Mouse (Mus musculus): ENCODE results near the gene Gm26897.
A peak's percentile ranks its signal among the peaks of the same experiment; 100 is the strongest.

Gene Gm26897

DNA sequence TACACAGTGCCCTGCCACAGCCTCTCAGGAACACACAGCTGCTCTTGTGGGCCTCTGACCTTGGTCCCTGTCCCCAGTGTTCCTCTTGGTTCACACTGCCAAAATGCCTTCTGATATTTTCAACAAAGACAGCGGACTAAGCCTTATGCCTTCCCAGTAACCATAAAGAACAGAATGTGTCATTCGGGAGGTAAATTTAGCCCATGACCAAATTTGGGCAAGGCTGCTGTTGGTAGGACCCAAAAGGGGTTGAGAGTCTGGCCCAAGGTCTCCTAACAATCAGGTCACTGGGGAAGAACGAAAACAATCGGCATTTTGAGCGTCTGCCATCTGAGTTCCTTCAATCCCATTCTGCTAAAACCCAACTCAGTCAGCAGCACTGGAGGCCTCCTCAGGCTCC, 15.9 kb downstream of the Gm26897 start:
- no peak for DNase-seq (ENCODE audit: low spot score in 2 of 2)

DNA sequence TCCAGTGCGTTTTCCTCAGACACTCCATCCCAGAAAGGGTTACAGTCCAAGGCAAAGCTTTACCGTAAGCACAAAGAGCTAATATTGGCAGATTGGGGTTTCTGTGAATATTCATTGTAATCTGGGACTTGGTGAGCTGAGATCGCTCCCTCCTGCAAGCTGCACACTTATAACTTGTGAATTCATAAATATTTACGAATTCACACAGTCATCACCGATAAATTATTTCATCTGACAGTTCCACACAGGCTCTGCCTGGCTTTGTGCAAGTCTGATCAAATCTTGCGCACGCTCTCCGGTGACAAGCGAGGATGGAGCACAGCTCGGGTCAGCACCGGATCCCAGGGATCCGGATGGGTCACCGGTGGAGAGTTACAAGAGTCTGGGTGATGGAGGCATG, 16.4 kb downstream of the Gm26897 start:
- no peak for DNase-seq (ENCODE audit: low spot score in 2 of 2)

- peak; percentile 62 to 78 for DNase-seq (ENCODE audit: low spot score in 2 of 2)
These were observed 20.9 kb downstream of the Gm26897 start for GRCm38 (mm10) chr5:111754484-111755139.

GRCm38 (mm10) chr5:111755330-111755729, 21.6 kb downstream of the Gm26897 start:
- no peak for DNase-seq (ENCODE audit: low spot score in 2 of 2)

GRCm38 (mm10) chr5:111760721-111761480, 27.2 kb downstream of the Gm26897 start:
- peak in 1 of 2 experiments; percentile 73 for DNase-seq (ENCODE audit: low spot score in 2 of 2)

DNA sequence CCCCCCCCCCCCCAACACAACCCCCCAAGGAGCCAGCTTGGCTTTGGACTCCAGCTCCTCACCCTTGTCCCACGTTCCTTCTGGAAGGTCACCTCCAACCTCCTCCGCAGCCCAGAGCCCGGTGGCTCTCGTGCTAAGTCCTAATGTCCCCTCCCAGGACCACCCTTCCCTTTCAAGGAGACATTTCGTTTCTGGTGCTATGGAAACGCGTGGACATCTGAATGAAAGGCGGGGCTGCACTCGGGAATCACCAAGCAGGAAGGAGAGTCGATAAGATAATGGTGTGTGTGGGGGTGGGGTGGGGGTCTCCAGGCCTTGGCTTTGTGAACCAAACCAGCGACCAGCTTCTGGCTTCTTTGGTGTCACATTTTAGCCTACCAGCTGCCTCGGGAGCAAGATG, 27.9 kb downstream of the Gm26897 start:
- DNase-seq (ENCODE audit: low spot score in 2 of 2): peak; percentile 59 to 65

DNA sequence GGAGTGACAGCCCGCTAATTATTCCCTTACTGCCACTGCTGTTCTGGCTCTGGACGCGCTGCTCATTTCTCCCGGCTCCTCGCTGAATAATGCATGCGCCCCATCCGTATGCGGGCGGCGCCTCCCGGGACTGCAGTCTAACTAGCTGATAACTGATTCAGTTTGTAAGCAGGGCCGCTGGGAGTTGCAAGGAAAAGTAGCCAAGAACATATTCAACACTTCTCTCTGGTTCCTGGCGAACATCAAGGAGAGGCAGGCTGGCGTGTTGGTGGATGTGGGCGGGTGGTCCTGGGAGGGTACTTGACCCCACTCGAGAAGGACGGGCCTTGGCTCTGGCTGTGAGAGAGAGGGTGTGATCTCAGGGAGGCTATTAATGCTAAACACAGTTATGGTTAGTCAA, 28.4 kb downstream of the Gm26897 start:
- peak; percentile 94 to 96 for DNase-seq (ENCODE audit: low spot score in 2 of 2)

- DNase-seq (ENCODE audit: low spot score in 2 of 2): no peak
These were observed 32.1 kb downstream of the Gm26897 start for GRCm38 (mm10) chr5:111765671-111766290.

DNA sequence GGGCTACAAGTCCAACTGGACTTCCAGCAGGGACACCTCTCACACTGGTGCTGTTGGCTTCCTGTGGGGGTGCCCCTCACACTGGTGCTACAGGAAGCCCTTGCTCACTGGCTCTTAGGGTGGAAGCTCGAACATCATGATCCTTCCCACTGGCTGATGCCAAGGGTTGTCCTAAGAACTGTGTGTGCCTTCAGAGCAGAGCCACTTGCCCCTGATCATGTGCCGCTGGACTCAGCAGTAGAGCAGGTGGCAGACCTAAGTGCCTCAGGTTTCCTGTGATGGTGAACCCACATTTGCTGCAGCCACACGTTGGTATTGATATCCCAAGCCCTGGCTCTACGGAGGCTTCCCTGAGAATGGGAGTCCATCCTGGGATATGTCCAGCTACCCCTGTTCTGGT, 33.0 kb downstream of the Gm26897 start:
- no peak for DNase-seq (ENCODE audit: low spot score in 2 of 2)

DNA sequence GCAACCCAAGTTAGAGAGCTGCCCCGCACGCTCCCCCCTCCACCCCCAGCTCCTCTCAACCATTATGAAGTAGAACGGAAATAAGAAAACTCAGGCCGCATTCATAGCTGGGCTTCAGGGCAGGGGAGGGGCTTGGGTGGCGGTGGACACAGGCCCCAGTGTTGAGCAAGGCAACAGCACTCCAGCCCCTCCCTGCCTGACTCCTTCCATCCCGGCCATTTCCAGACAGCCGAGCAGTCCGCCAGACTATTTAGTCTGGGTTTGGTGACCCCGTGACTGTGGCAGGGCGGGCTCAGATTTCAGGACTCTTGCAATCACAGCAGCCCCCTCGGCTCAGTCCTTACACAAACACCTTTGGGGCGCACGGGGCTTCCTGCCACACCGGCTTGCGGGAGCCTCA, 36.5 kb downstream of the Gm26897 start:
- DNase-seq (ENCODE audit: low spot score in 2 of 2): peak in 1 of 2 experiments; percentile 39

- no peak for DNase-seq (ENCODE audit: low spot score in 2 of 2)
These were observed 38.4 kb downstream of the Gm26897 start for GRCm38 (mm10) chr5:111772127-111772526.

DNA sequence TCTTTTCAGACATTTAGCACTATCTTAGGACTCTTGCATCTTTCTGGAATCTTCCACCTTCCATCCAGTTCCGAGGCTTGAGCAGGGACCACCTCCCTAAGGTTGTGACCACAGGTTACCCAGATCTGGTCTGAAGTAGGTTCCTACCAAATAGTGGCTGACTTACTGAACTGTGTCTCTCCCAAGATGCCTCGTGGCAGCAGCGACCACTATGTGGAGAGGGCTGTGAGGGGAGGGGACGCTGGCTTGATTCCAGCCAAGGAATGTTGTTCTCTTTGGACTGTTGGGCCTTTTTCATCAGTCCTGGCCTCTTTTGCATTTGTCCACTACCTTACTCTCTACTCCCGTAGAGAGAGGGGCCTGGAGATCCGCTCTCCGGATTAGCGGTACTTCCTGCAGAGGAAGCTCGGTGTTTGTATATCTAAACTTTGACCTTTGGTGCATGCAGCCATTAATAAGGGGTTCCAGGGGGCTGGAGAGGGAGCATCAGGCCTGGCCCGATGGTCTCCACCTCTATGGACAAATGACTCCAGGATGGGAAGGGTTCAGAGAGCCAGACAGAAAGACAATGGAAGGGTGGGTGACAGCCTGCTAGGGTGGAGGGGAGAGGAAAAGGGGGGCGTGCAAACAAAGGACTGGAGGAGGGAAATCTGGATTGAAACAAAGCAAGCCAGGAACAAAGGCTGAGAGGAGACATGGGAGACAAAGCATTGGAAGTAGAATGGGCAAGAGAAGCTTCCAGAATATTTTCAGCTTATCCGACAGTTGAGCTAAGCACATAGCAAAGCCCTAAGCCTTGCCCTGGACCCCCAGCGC, 39.1 kb downstream of the Gm26897 start:
- DNase-seq (ENCODE audit: low spot score in 2 of 2): no peak

DNA sequence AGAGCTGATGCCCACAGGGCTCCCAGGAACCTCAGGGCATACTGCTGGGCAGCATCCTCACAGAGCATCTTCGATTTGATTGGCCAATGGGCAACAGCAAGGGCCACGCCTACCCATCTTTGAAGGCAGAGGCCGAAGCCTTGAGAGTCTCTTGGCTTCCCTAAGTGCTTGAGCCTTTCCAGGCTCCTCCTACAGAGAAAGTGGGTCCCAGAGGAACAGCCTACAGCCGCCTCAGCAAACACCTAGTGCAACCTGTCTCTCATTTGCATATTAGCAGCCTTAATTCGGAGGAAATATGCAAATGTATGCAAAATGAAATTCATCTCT, 39.6 kb downstream of the Gm26897 start:
- no peak for DNase-seq (ENCODE audit: low spot score in 2 of 2)

DNA sequence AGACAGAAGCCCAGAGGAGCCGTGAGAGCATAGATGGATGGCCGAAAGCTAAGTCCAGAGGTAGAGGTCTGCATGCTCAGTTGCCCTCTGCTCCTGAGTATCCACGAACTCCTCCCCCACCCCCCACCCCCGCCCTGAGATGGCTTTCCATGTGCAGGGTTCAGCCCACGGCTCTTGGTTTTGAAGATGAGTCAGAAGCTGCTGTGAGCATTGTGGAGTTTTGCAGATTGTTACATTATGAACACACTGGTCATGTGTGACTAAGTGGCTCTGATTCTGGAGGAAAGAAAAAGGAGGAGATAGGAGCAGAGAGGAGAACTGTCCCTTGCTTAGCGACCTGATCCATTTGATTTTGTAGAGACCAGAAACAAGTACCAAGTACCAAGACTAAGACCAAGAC, 42.5 kb downstream of the Gm26897 start:
- no peak for DNase-seq (ENCODE audit: low spot score in 2 of 2)

GRCm38 (mm10) chr5:111778093-111778492, 44.4 kb downstream of the Gm26897 start:
- DNase-seq (ENCODE audit: low spot score in 2 of 2): no peak

GRCm38 (mm10) chr5:111779776-111780485, 46.2 kb downstream of the Gm26897 start:
- no peak for DNase-seq (ENCODE audit: low spot score in 2 of 2)

Data from right cerebral cortex, postnatal 10 days (tissue).